Mouse (Mus musculus) embryonic fibroblast, embryonic 13.5 days (primary cell): ENCODE data around the gene Spata25.

Source experiments
- CTCF ChIP-seq: IDR thresholded peaks from 2 replicates; pipeline ENCODE4 v1.5.1; 2011; ENCODE audit warnings: mild to moderate bottlenecking, control low read depth, low read length, moderate library complexity, borderline replicate concordance; ENCODE audit not compliant: insufficient read depth
- POLR2A ChIP-seq: IDR thresholded peaks from 2 replicates; pipeline ENCODE4 v1.6.1; 2011; ENCODE audit warnings: low read depth, mild to moderate bottlenecking, control low read depth, low read length, moderate library complexity

DNA sequence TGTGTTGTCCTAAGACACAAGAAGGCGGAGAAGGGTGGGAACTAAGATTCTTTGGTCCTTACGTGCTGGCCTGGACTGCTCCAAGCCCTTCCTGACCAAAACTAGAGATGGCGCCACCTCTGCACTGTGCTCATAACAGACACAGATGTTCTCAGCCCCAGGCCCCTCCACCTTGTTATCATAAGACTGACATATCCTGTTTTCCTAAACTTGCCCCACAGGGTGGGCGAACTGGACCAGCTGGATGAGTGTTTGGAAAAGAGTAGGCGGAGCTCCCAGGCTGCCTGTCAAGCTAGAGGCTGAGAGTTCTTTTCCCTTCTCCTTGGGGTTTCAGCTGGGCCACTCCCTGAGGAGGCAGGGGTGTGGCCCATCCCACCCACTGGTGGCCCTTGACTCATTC, 10.6 kb downstream of the Spata25 start:
- no peak for TF ChIP-seq CTCF
- no peak for TF ChIP-seq POLR2A
